Mouse (Mus musculus): ENCODE data around the gene B3gnt9.

DNA sequence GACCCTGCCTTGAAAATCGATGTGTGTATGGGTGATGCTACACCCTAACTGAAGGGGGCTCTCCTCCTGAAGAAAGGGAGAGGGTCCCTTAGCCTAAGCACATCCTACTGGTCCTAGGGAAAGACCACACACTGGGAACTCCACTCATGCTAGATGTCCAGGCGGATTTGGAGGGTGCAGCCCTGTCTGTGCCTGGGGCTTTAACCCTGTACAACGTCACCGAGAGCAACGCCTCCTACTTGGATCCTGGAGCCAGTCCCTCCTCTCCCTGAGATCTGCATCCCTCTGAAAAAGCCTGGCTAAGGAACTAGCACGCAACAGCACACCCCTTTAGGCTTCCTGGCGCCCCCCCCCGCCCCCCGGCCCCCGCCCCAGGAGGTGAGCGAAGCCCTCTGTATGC is 20.4 kb upstream of the B3gnt9 start:
- TF ChIP-seq CTCF (IDR thresholded peaks at IDR 0.05) (no peak), EP300 (IDR thresholded peaks at IDR 0.05) (no peak)

Measured in lung, postnatal 0 days (tissue).